Mouse (Mus musculus) G1E-ER4 (cell line): ENCODE results near the gene Kcnip2. TPM values are rescaled to one million over a fixed set of nuclear protein-coding genes. Genes with fewer than 3 reads are reported as not detected.

ENCODE experiments used
- GATA1 ChIP-seq: IDR thresholded peaks from one replicate; pipeline ENCODE4 v1.8.0; 2012; ENCODE audit warnings: low read length, inconsistent platforms
- polyA plus RNA-seq: library from polyadenylated mRNA; stranded (reverse); fragments of >175 nt; gene quantifications from 2 replicates; pipeline ENCODE4 v1.2.3, GENCODE M21; 2012

Kcnip2 gene
- polyA plus RNA-seq, 1 experiment = not detected

DNA sequence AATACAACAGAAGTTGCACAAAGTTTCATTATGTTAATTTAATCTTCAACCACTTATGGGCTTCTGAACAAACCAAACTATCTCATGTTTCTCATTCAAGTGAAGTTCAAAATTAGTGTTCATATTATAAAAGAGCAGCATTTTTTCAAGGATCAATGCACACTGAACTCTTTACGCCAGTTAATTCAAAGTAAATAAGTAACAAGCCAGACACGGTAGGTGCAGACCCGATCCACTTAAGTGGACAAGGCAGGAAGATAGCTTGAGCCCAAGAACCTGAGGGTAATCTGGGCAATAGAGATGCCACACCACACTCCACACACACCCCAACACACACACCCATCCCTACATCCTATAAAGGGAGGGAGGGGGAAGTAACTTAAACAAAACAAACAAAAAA is 62.3 kb downstream of the Kcnip2 start:
- TF ChIP-seq GATA1 = no peak

DNA sequence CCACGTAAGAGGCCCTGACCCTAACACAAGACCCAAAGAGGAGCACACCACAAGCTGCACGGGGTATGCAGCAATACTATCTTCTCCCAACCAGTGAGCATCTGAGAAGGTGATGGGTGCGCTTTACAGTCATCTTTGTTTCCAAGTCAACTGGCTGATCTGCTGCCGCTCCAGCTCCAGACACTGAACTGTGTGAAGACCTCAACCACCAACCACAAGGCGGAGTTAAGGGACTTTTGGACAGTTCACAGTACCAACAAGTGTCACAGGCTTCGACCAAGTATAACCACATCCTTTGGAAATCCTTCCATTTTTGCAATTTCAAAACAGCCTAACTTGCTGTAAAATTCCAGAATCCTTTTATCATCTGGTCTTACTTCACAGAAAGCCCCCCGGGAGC is 64.0 kb downstream of the Kcnip2 start:
- no peak for TF ChIP-seq GATA1

DNA sequence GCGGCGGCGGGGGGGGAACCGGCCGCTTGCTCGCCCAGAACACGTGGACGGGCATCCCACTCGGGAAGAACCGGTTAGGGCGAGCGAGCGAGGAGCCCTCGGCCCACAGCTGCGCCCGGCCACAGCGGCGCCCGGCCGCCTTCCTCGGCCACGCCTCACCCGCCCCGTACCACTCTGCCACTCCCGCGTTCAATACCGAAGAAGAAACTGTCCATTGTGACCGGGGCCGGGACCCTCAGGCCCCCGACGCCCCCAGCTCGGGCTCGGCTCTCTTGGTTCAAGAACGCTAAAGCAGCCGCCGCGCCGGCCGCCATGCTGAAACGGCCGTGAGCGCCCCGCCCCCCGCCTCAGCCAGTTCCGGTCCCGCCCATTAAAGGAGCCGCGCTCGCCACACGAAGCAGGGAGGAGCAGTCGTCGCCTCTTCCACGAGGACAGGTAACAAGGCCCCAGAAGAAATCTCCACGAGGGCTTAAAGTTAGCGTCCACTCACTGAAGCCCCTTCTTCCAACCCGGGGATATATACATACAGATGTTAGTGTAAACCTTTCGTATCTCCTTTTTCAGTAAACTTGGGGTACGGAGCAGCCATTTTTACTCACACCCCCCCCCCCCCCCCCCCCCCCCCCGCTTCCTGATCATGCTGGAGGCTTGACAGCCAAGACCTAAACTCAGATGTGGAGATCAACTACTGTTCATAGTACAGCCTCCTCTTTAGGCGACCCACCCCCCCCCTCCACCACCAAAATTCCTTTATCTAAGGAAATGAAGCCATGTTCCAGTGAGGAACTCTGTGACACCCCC is 66.4 kb downstream of the Kcnip2 start, which contains the start of gene Npm3:
Gene Npm3, minus strand, starts transcription at position 349 of the 801 bp plus-strand sequence.
- TF ChIP-seq GATA1 = no peak

DNA sequence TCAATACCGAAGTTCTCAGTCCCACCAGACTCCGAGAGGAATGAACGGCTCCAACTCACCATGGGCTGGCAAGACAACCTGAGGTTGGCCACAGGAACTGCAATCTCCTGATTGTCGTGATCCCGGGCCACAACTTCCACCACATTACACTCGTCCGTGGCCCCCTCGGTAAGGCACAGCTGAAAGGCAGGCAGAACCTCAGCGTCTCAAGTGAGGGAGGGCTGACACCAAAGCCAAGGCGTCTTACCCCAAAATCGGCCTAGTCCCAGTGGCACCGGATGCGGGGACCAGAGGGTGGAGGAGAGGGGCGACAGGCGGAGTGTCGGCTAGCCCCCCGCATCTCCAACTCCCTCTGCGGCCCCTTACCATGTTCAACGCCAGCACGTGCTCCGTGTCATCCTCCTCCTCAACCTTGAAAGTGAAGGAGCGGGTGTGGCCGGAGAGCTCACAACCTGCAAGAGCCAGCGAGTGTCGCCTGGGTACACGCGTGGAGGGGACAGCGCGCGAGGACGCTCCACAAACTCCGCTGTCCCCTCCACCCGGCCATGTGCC is 67.1 kb downstream of the Kcnip2 start:
- TF ChIP-seq GATA1 = no peak

DNA sequence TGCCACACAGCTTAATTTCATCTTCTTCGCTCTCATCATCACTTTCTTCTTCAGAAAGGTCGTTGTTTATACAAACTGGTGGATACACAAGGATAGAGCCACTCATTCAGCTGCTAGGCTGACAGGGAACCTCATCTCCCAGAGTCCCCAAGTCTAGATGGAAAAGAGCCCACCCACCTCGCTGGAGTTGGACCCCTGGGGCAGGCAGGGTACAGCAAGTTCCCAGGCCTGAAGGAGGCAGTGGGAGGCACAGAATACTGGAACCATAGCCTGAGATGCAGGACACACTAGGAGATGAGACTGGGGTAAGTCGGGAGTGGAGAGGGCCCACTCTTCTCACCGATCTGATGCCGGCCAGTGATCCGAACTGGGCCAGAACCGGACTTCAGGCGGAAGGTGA is 67.7 kb downstream of the Kcnip2 start:
- no peak for TF ChIP-seq GATA1

DNA sequence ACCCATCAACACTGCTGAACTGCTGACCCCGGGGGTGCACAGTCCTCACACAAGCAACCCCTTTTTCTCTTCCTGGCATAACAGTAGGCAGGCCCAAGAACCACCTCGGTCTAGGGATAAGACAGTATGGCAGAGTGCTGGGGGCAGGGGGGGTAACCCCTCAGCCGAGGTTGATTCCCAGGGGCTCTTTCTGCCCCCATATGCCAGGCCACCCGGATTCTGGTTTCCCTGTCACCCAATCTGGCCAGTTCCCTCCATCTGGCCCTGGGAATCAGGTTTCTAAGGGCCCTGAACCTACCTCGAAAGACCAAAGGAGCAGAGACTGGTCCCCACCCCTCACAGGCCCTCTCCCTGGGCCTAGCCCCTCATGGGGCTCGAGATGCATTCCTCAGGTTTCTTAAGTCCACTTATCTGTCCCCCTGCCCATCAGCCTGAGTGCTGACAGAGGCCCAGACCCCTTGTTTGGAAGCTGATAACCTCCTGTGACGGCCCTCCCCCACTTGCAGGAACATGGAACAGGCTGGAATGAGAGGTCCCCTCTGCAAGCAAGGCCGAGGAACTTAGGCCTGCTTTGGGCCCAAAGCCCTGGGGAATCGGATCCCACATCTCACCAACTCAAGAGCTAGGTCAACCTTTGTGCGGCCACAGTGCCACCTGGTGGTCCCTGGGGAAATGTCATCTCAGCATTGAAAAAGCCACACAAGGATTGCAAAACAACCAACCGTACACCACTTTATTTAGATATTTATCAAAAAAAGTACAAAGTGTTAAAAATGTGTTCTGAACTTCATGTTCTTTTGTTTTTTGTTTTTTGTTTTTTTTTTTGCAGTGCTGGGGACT is 68.6 kb downstream of the Kcnip2 start:
- TF ChIP-seq GATA1 = no peak

DNA sequence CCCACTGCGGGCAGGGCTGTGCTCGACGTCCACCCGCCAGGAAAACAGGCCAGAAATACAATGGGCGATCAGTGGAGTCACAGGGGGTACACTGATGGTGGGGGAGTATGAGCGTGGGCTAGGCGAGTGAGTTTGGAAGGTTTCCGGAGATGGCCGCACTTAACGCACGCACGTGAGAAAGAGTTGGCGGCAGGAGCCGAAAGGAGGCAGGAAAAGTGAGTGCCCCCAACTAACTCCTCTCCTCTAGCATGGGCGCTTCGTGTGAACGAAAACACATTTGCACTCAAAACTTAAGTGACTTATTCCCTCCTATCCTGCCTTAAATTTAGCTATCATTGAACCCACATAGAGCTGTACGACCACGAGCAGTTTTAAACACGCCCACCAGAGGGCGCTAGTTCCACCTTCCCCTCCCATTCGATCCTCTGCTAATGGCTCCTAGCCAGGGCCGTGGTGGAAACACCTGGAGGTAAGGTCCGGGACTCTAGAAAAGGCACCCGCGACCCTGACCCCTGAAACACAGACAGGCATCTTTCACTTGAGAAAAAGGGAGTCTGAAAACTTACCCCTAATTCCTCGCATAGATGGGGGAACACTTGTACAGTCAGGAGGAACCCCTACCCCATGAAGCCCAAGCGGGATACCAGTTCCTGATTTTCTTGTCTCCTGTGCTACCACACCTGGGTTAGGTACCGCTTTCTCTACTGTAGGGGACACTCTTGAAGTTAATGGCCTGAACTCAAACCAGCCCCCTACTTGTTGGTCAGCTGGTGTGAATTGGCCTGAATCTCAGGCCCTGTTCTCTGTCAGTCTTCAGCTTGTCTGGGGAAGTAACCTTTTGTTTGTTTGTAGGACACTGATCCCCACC is 69.5 kb downstream of the Kcnip2 start:
- no peak for TF ChIP-seq GATA1

DNA sequence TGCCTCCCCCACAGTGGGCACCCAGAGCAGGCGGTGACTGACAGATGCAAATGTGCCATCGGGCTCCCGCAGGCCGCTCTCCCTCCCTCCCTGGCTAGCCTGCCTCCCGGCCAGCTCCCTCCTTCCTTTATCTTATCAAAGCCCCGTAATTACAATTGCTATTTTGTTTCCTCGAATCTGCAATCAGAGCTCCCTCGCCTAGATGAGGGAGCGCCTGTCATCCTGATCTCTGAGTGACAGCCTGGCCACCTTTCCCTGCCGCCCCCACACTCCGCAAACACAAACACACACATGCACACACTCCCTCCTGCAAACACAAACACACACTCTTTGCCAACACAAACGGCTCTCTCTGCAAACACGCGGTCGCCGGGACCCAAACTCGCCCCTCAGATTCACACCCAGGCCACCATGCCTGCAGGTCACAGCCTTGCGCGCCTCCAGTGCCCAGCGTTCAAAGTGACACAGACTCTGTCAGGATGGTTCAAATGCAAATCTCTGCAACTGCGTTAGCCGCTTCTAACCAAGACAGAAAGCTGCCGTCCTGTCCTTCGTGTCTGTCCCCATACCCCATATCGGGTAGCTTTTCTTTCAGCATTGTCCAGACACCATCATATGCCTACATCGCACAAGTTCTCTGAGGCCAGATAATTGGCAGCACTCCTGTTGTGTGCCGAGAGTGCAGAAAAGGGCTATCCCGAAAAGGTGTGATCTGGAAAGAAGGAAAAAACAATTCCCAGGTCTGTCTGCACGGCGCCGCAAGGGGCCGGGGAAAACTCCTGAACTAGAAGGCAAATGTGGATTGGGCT is 70.3 kb downstream of the Kcnip2 start:
- no peak for TF ChIP-seq GATA1

DNA sequence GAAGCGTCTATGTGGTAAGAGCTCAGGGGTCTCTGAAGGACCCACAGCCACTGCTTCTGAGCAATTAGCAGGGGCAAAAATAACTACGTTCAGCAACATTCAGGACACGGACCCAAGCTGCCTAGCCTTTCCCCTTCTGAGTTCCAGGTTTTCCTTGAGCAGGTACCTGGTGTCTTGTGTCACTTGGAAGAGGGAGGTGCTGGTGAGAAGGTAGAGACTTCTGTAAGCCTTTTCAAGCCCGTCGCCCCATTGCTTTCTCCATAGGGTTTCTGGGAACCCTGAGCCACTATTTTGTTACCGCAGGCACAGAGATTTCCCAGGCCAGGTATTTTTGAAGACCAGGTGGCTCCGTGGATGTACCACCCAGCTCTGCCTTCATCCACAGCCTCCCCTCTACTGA is 72.2 kb downstream of the Kcnip2 start:
- TF ChIP-seq GATA1 = no peak

DNA sequence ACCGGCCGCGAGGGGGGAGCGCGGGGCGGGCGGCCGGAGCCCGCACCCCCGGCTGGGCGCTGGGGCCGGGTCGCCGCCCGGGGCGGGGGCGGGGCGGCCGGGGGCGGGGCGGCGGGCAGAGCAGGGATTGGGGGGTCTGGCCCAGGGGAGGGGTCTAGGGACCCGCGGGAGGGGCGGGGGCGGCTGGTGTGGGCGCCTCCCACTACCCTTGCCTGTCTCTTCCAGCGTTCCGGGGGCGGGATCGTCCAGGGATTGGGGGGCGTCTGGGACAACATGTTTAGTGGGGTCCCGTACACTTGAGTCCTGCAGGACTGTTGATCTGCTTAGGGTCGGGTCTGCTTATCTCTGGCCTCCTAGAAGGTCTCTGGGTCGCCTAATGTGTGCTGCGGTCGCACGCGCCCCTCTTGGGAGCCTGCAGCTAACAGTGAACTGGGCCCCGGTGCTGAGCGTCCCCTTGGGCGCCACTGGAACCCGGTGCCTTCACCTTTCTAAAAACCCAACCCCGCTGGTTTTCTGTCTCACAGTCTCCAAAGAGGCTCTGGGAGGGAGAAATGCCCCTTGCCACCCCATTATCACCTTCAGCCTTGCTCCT is 72.8 kb downstream of the Kcnip2 start:
- no peak for TF ChIP-seq GATA1

DNA sequence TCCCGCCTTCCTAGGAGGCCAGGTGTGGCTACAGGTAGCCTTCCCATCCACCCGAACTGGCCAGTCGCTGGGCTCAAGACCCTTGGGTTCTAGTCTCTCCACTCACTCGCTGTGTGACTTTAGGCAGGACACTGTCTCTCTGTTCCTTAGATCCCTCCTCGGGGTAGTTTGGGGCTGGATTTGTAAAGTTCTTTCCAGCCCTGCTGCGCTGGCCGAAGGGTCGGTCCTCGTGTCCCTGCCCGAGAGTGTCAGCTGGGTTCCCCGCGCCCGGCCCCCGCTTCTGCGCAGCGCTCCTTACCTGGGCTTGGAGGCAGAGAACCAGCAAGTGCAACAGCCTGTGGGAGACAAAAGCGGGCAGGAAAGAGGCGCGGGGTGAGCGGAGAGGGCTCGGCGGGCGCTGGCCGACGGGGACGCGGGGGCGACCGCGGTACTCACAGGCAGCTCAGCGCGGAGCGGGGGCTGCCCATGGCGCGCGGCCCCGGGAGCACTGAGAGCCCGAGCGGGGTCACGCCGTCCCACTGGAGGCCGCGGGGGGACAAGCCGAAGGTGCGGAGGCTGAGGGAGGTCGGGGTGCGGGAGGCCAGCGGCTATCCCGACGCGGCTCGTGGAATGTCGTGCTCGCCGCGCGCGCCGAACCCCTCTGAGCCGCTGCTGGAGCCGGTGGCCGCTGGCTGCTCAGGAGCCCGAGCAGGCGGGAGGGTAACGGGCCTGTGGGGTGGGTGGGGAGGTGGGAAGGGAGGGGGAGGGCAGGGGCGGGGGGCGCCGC is 73.5 kb downstream of the Kcnip2 start, which contains the start of gene Fgf8:
Gene Fgf8, minus strand, starts transcription at position 698 of the 766 bp plus-strand sequence.
- no peak for TF ChIP-seq GATA1

Other genes starting within 250 kb of the Kcnip2 start
- 45.7 and 47.0 TPM in 2 replicates for gene Fbxw4, start 155.7 kb downstream of the Kcnip2 start, polyA plus RNA-seq
- not detected in 2 replicates for gene Fgf8, start 73.1 kb downstream of the Kcnip2 start, polyA plus RNA-seq
- gene Npm3, start 66.5 kb downstream of the Kcnip2 start, polyA plus RNA-seq = 177 and 234 TPM in 2 replicates
- gene Mgea5, start 32.2 kb downstream of the Kcnip2 start, polyA plus RNA-seq = 63.6 and 79.2 TPM in 2 replicates
- gene Armh3, start 182.4 kb upstream of the Kcnip2 start, polyA plus RNA-seq = 1.7 and 2.0 TPM in 2 replicates
- gene Hps6, start 187.4 kb upstream of the Kcnip2 start, polyA plus RNA-seq = 16.6 and 17.4 TPM in 2 replicates
- gene Pprc1, start 228.8 kb upstream of the Kcnip2 start, polyA plus RNA-seq = 41.4 and 56.7 TPM in 2 replicates
- gene Ldb1, start 229.2 kb upstream of the Kcnip2 start, polyA plus RNA-seq = 639 and 788 TPM in 2 replicates